Mouse (Mus musculus) lung, embryonic 16.5 days (tissue): ENCODE measurements around the gene Cbx5. TPM values are rescaled to one million over a fixed set of nuclear protein-coding genes. Genes with fewer than 3 reads are reported as not detected.

Experiments used
- ATAC-seq: fragments of 200-750 bp; cut with Nextera tagmentation; 2 replicates; pipeline ENCODE4 v1.8.0; 2017; ENCODE audit warnings: low read depth, mild to moderate bottlenecking, moderate library complexity
- H3K27ac ChIP-seq: fragments of 300-500 bp; sonication (generic); 2 replicates; pipeline ENCODE4 v1.5.1; 2014; ENCODE audit warnings: mild to moderate bottlenecking, control low read depth, low read length
- H3K27me3 ChIP-seq: fragments of 300-500 bp; sonication (generic); 2 replicates; pipeline ENCODE4 v1.6.1; 2014; ENCODE audit warnings: low read depth, low read length, mixed read lengths; ENCODE audit not compliant: control insufficient read depth, insufficient read depth
- H3K36me3 ChIP-seq: fragments of 300-500 bp; sonication (generic); 2 replicates; pipeline ENCODE4 v1.6.1; 2014; ENCODE audit warnings: low read length; ENCODE audit not compliant: control insufficient read depth, insufficient read depth
- H3K4me1 ChIP-seq: fragments of 300-500 bp; sonication (generic); replicated peaks from 2 replicates; pipeline ENCODE4 v1.6.1; 2014; ENCODE audit warnings: low read length, mixed read lengths; ENCODE audit not compliant: control insufficient read depth, insufficient read depth
- H3K4me2 ChIP-seq: fragments of 300-500 bp; sonication (generic); 2 replicates; pipeline ENCODE4 v1.6.1; 2014; ENCODE audit warnings: low read depth, low read length, control low read depth
- H3K4me3 ChIP-seq: fragments of 300-500 bp; sonication (generic); 2 replicates; pipeline ENCODE4 v1.5.1; 2014; ENCODE audit warnings: mild to moderate bottlenecking, low read length, control low read depth
- H3K9ac ChIP-seq: fragments of 300-500 bp; sonication (generic); 2 replicates; pipeline ENCODE4 v1.6.1; 2014; ENCODE audit warnings: low read length, control low read depth
- H3K9me3 ChIP-seq: fragments of 300-500 bp; sonication (generic); 2 replicates; pipeline ENCODE4 v1.6.1; 2016; ENCODE audit warnings: low read length; ENCODE audit not compliant: control insufficient read depth
- WGBS: fragments of 180-500 bp; shearing (Covaris S2); extraction: QIAGEN DNeasy Blood & Tissue Kit; methylation state at CpG from one replicate; pipeline ENCODE4 v1.1.7; 2014; 5-methylcytosine and 5-hydroxymethylcytosine counted together
- polyA plus RNA-seq: library from polyadenylated mRNA; unstranded; fragments of >200 nt; fragmentation: Nextera tagmentation; extraction: Ambion mirVana; gene quantifications from 2 replicates; pipeline ENCODE4 v1.2.1, GENCODE M21; 2015

Cbx5 gene
- polyA plus RNA-seq, 1 experiment from 2014 or later = 102 TPM

GRCm38 (mm10) chr15:103202088-103202793 is 37.4 kb downstream of the Cbx5 start:
- H3K4me2 ChIP-seq = no peak overlapping the region
- peaks cover 33% of the 10 kb centered on the region for H3K36me3 ChIP-seq
- peak; percentile 91 for ATAC-seq
- H3K4me3 ChIP-seq = no peak overlapping the region
- H3K9ac ChIP-seq = no peak overlapping the region
- 34% methylated on average over 6 of the region's 6 CpGs for WGBS
- H3K27me3 ChIP-seq = no peaks in the 10 kb centered on the region
- no peaks in the 10 kb centered on the region for H3K4me1 ChIP-seq
- H3K27ac ChIP-seq = peak overlapping the region; percentile 51
- H3K9me3 ChIP-seq = no peaks in the 10 kb centered on the region

- Histone ChIP-seq H3K27me3 (no peaks in the 10 kb centered on the region), H3K4me1 (no peaks in the 10 kb centered on the region), H3K27ac (no peak overlapping the region), H3K4me3 (no peak overlapping the region), H3K4me2 (no peak overlapping the region), H3K9me3 (no peaks in the 10 kb centered on the region), H3K36me3 (peaks cover 33% of the 10 kb centered on the region), H3K9ac (no peak overlapping the region)
- no peak for ATAC-seq
- WGBS = 81% methylated on average over 4 of the region's 4 CpGs
These were observed 41.8 kb downstream of the Cbx5 start for GRCm38 (mm10) chr15:103197785-103198184.

- H3K27me3 ChIP-seq = no peaks in the 10 kb centered on the region
- no peak for ATAC-seq
- no peaks in the 10 kb centered on the region for H3K4me1 ChIP-seq
- no peak overlapping the region for H3K4me2 ChIP-seq
- H3K36me3 ChIP-seq = peaks cover 39% of the 10 kb centered on the region
- WGBS = 83% methylated on average over 1 of the region's 1 CpGs
- H3K9me3 ChIP-seq = no peaks in the 10 kb centered on the region
- no peak overlapping the region for H3K9ac ChIP-seq
- H3K4me3 ChIP-seq = no peak overlapping the region
- no peak overlapping the region for H3K27ac ChIP-seq
These were observed 42.8 kb downstream of the Cbx5 start for GRCm38 (mm10) chr15:103196835-103197234.

- Histone ChIP-seq H3K4me2 (no peak overlapping the region), H3K27me3 (no peaks in the 10 kb centered on the region), H3K4me1 (no peaks in the 10 kb centered on the region), H3K36me3 (peaks cover 28% of the 10 kb centered on the region; the same call in 1 of the 2 replicates), H3K4me3 (no peak overlapping the region), H3K9ac (no peak overlapping the region), H3K27ac (no peak overlapping the region), H3K9me3 (no peaks in the 10 kb centered on the region)
- ATAC-seq = no peak
- 67% methylated on average over 2 of the region's 2 CpGs for WGBS
These were observed 46.0 kb downstream of the Cbx5 start for GRCm38 (mm10) chr15:103193606-103194005.

- no peak overlapping the region for H3K4me3 ChIP-seq
- ATAC-seq = no peak
- peaks cover 14% of the 10 kb centered on the region; the same call in 1 of the 2 replicates for H3K36me3 ChIP-seq
- no peak overlapping the region for H3K9ac ChIP-seq
- H3K9me3 ChIP-seq = no peaks in the 10 kb centered on the region
- no peaks in the 10 kb centered on the region for H3K4me1 ChIP-seq
- H3K4me2 ChIP-seq = no peak overlapping the region
- whole genome bisulfite sequencing = 60% methylated on average over 10 of the region's 10 CpGs
- no peak overlapping the region for H3K27ac ChIP-seq
- no peaks in the 10 kb centered on the region for H3K27me3 ChIP-seq
These were observed 48.8 kb downstream of the Cbx5 start for GRCm38 (mm10) chr15:103190531-103191462.

- 86% methylated on average over 7 of the region's 7 CpGs for WGBS
- H3K27ac ChIP-seq = no peak overlapping the region
- H3K9ac ChIP-seq = no peak overlapping the region
- ATAC-seq = no peak
- H3K4me3 ChIP-seq = no peak overlapping the region
- H3K4me2 ChIP-seq = no peak overlapping the region
- H3K27me3 ChIP-seq = no peaks in the 10 kb centered on the region
- H3K4me1 ChIP-seq = no peaks in the 10 kb centered on the region
- peaks cover 14% of the 10 kb centered on the region; the same call in 1 of the 2 replicates for H3K36me3 ChIP-seq
- H3K9me3 ChIP-seq = no peaks in the 10 kb centered on the region
These were observed 49.5 kb downstream of the Cbx5 start for GRCm38 (mm10) chr15:103190083-103190482.

- H3K9ac ChIP-seq = no peak overlapping the region
- peaks cover 6% of the 10 kb centered on the region; the same call in 1 of the 2 replicates for H3K36me3 ChIP-seq
- H3K27ac ChIP-seq = no peak overlapping the region
- H3K4me2 ChIP-seq = no peak overlapping the region
- no peaks in the 10 kb centered on the region for H3K9me3 ChIP-seq
- ATAC-seq = no peak
- WGBS = 76% methylated on average over 6 of the region's 6 CpGs
- H3K4me1 ChIP-seq = peaks cover 11% of the 10 kb centered on the region
- H3K4me3 ChIP-seq = no peak overlapping the region
- peaks cover 12% of the 10 kb centered on the region for H3K27me3 ChIP-seq
These were observed 51.8 kb downstream of the Cbx5 start for GRCm38 (mm10) chr15:103187803-103188202.

- no peak for ATAC-seq
These were observed 54.0 kb downstream of the Cbx5 start for GRCm38 (mm10) chr15:103185462-103186198.

More at GRCm38 (mm10) chr15:103185462-103186198, 54.0 kb downstream of the Cbx5 start:
- Histone ChIP-seq H3K4me2 (no peak overlapping the region), H3K9ac (no peak overlapping the region), H3K4me3 (no peak overlapping the region), H3K4me1 (peaks cover 17% of the 10 kb centered on the region), H3K27ac (no peak overlapping the region), H3K27me3 (peaks cover 21% of the 10 kb centered on the region), H3K36me3 (no peaks in the 10 kb centered on the region), H3K9me3 (no peaks in the 10 kb centered on the region)
- 43% methylated on average over 19 of the region's 19 CpGs for WGBS
